Mouse (Mus musculus) bone marrow, adult 2 months (tissue): ENCODE measurements around the gene Ddah1.

Experiments
- CTCF ChIP-seq: fragments of 200-500 bp; IDR thresholded peaks from 2 replicates; pipeline ENCODE4 v1.5.1; 2011; ENCODE audit warnings: low read length, control low read depth; ENCODE audit not compliant: control insufficient read depth, insufficient read depth
- POLR2A ChIP-seq: fragments of 200-500 bp; IDR thresholded peaks from 2 replicates; pipeline ENCODE4 v1.6.1; 2011; ENCODE audit warnings: low read depth, mild to moderate bottlenecking, control low read depth, low read length, borderline replicate concordance; ENCODE audit not compliant: control insufficient read depth

- TF ChIP-seq CTCF (no peak), POLR2A (no peak)
Measured at GRCm38 (mm10) chr3:145841961-145842710, 83.7 kb downstream of the Ddah1 start.
